Mouse (Mus musculus): ENCODE measurements around the gene Enpp4.

The Enpp4 gene

DNA sequence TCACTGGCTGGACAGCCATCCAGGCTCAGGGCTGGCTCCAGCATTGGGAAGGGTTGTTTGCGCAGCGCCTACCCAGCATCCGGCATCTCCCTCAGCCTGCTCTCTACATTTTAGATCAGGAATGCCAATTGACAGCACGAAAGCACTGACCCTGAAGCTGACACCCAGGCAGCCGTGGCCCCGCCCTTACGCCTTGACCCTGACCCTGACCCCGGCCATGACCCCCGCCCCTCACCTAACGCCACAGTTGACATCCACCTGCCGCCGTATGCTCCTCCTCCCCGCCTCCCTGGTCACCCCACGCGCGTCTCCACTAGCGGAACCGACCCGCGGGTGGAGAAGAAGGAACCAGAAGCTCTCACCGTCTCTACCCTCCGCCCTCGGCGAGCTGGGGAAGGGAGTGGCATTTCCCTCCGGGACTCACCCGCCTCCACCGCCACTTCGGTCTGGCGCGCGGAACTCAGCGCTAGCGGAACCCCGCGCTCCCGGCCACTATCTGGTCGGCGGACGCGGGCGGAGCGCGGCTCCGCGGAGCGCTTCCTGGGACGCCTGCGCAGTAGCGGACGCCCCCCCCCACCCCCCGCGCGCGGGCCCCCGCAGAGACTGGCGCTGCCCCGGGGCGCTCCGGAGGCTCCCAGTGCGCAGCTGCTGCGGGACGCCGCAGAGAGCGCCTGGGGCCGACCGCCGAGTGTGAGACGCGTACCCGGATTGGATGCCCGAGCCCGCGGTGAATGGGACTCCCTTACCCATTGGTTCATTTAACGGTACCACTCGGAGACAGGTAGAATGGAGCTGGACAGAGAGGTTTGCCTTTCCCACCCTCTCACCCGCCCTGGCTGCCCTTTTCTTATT is at the start of gene Enpp4:
Enpp4 (minus strand) TSS at position 523 of the 852 bp plus-strand sequence.
- DNase-seq (ENCODE audit: low spot score in 2 of 2): peak; percentile 67 to 68

DNA sequence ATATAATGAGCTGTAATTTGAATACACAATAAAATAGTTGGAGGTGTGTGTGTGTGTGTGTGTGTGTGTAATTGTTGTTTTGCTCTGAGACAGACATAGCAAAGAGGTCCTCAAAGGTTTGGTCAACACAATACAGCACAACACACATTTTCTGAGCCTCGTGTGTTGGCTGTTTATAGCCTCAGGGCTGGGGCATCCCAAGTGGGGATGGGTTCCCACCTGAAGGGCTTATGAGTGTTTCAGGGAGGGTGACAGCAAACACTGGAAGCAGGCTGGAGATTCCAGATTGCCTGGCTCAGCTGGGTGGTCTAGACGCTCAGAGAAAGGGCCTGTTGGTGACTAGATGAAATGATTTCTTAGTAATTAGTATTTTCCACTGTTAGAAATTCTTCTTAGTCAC is 49.6 kb upstream of the Enpp4 start:
- no peak for DNase-seq (ENCODE audit: low spot score in 2 of 2)

DNA sequence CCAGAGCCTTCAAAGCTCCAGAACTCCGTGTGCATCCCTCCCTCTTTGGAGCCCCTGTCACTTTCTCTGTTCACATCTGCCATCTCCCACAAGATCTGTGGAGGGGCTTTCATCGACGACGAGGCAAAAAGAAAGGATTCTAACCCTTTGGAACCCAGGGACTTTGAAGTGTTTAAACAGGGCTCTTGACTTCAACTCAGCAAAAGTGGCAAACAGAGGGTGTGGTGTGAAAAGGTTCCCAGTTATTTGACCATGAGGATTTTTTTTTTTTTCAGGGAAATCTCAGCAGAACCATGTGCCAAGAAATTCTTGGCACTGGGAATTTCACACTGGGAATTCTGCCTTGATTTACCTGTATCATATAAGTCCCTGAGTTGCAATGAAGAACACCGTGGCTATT is 48.3 kb upstream of the Enpp4 start:
- no peak for DNase-seq (ENCODE audit: low spot score in 2 of 2)

DNA sequence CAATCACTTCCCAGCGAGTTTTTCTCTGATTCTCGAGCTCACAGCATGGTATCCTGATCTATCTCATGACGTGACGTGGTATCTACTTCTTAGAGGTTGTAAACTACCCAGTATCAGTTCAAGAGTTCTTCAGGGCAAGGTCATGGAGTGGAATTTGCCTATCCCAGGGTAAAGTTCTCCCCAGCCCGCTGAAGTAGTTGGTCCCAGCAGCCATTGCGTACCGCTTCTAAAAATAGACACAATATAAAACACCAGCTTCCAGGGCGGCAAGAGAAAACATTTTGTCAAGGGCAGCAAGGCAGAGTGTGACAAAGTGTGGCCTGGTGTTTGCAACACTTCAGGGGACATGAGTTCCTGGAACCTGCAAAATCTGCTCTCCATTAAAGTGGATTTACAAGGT is 46.3 kb upstream of the Enpp4 start:
- DNase-seq (ENCODE audit: low spot score in 2 of 2): no peak

DNA sequence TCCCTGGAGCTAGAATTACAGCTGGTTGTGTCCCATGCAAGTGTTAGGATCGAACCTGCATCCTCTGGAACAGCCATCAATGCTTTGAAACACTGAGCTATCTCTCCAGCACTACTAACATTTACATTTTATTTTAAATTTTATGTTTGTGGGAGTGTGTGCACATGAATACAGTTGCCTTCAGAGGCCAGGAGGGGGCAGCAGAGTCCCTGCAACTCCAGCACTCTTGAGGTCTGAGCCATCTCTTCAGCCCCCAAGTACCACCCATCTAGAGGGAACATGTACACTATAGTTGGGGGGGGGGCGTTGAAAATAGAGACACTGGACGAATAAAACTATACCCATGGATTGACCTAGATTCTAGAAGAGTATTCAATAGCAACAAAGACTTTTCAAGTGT is 45.5 kb upstream of the Enpp4 start:
- peak in 1 of 2 experiments; percentile 11 for DNase-seq (ENCODE audit: low spot score in 2 of 2)

DNA sequence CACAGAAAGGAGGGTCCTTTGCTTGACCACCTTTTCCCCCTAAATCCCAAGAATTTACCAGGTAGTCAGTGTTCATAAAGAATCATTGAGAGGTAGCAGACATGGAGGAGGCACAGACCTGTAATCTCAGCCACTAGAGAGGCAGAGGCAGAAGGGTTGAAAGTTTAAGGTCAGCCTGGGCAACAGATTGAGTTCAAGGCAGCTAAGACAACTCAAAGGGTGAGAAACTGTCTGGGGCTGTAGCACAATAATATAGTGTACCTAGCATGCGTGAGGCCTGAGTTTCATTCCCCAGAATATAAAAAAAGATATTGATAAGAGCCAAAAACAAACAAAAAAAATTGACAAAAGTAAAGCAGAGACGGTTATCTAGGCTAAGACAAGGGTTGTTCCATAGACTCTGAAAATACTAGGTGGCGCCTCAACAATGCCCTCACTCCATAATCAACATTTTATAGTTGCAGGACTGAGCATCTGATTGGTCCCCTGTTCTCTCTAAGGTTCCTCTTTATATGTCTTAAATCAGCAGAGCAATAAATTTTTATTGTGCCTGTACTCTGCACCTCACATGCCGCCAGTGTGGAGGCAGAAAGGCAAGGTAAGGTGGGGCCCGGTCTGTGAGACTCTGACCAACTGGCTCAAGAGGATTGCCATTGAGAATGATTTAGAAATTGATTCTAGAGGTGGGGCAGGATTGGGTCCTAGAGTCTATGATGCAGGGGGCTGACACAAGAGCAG is 42.7 kb upstream of the Enpp4 start:
- no peak for DNase-seq (ENCODE audit: low spot score in 2 of 2)

DNA sequence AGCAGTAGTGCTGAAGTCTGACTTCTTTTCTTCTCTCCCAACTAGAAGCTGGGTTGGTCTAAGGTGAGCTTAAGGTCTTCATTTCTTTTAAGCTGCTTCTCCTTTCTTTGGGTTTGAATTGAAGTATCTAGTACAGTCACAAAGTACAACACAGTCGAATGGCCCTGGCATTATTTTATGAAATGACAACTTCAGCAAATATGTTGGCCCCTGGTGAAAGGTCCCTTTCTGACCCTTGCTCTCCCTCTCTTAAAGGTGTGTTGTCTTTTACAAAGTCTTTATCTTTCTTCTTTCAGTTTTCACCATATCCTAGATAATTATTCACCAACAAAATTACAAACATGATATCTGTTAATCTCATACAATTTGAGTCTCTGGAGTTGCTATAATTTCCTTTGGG is 40.2 kb upstream of the Enpp4 start:
- DNase-seq (ENCODE audit: low spot score in 2 of 2): no peak

DNA sequence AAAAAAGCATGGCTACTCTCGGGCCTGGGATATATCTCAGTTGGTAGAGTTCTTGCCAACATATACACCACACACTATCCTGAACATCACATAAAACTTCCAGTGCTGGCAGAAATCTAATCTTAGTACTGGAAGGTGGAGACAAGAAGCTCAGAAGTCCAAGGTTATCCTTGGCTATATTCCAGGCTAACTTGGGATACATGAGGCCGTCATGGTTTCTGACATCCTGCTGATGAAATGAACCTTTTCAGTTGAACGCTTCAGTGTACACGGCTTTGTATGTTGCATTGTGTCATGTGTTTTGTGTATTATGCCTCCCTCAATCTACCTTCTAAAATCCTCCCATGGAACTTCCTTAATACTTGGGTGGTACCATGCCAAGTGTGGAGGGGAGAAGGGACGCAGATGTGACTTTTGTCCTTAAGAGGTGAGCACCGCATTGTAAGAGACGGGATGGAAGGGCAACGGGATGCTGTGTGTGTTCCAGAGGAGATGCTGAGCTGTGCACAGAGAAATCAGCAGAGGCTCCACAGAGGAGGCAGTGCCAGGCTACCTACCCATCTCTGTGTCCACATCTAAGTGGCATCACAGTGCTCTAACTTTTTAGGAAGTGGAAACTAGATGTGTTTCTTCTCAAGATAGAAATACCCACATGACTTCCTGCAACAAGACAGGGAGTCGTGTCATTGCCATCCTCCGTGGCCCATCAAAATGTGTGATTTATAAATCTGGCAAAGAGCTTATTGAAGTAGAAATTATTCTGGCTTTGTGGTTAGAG is 31.4 kb upstream of the Enpp4 start:
- DNase-seq (ENCODE audit: low spot score in 2 of 2): no peak

DNA sequence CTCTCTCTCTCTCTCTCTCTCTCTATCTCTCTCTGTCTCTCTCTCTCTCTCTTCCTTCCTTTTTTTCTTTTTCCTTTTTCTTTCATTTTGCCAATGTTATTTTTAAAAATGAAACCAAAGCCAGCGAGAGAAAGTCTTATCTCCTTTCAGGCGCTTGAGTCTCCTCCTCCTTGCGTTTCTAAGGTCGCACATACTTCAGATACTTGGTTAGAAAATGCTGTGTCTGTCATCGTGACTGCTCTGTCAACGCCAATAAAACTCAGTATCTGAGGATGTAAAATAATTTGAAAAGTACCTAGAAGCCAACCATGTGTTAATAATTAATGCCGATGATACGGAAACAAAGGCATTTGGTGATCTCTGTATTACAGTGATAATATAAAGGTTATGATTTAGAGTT is 30.4 kb upstream of the Enpp4 start:
- DNase-seq (ENCODE audit: low spot score in 2 of 2): no peak

DNA sequence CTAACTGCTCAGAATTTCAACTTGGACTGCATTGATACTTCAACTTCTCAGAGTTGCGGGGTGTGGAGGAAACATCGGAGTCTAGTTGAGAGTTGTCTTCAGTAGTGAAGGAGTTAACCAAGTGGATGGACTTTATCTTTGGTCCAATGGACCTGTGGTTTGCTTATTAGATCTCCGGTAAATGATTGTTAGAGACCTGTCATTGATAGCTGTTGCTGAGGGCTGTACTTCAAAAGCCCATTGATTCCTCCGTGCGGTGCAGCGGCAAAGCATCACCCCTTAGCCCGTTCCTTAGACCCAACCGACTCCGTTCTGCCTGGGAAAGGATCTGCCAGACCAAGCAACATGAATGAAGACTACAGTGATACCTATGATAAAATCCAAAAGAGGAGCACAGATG is 28.9 kb upstream of the Enpp4 start:
- no peak for DNase-seq (ENCODE audit: low spot score in 2 of 2)

DNA sequence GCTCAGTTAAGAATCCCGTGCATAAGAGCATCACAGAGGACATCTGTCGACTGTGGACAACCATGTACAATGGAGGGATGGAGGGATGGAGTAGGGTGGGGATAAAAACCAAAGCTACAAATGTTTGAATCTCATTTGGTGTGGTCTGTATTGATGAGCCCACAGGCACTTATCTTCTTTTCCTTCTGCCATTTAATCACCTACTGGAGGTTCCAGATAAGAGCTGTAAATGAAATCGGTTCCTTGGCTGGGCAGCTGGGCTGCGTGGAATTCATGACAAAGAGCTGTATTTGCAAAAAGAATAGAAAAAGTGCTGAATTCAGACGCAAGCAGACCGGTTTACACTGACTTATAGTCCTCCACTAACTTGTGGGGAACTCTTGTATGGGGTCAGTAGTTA is 28.5 kb upstream of the Enpp4 start:
- DNase-seq (ENCODE audit: low spot score in 2 of 2): no peak

DNA sequence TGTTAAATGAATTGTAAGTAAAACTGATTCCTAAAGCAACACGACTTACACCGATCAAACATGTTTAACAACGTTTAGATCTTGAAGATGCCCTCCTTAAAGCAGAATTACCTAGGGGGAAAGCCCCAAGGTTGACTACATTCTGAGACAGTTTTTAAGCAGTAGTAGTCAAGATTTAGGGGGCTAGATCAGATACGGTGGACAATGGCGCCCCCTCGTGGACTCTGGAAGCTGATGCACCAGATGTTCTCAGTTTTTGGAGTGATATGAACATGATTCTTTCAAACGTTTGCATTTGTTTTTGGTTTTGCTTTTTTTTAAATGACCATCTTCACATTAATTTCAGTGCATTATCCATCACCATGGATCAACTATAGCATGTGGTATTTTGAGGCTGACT is 24.8 kb upstream of the Enpp4 start:
- peak; percentile 36 to 60 for DNase-seq (ENCODE audit: low spot score in 2 of 2)

DNA sequence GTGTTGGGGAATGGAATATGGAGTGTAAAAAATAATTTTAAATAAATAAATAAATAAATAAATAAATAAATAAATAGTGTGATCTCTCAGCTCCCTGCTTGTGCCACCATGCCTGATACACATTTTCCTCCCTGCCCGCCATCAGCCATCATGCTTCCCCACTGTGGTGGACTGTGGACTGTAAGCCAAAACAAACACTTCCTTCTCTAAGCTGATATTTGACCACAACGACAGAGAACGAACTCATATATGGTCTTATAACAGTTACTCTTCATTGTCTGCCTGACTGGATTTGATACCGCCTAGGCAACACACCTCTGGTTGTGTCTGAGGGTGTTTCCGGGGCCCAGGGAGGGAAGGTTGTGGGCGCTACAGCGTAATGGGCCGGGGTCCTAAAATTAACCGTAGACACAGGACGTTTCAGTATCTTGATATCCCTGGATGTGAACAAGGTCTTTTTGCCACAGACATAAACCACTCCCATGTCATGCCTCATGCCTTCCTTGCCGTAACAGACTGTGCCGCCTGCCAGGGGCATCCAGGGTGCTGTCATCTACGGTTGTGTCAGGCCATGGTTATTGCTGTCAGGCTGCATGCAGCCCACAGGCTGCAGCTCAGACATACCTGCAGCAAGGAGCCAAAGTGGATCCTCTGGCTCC is 23.6 kb upstream of the Enpp4 start:
- no peak for DNase-seq (ENCODE audit: low spot score in 2 of 2)

DNA sequence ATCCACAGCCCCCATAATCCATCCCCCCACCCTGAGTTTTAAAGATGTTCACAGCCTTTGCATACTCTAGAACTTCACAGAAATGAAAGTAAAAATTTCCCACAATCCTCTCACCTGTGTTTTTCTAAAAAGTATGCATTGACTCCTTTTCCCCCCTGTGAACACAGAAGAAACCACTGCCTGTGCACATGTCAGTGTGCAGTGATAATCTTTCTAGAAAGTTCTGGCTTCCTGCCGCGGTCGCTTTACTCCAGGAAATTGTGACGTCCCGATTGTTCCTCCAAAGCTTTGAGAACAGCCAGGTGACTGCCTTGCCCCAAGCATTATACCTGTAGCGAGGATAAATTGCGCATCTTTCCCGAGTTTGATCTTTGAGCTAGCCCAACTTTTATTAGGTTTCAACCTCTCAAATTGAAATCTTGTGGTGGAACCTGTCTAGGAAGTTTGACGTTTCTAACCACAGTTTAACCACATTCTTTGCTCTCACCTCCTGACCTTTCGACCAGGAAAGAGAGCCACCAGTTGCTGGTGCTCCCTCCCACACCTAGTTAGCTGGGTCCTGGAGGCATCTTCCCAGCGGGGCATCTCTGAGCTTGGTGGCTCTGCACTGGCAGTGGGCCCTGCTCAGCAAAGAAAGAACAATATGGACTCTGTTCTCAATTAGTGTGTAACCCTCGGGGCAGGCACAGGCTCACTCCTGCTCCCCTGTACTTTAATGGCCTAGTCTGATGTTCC is 15.9 kb upstream of the Enpp4 start:
- no peak for DNase-seq (ENCODE audit: low spot score in 2 of 2)

DNA sequence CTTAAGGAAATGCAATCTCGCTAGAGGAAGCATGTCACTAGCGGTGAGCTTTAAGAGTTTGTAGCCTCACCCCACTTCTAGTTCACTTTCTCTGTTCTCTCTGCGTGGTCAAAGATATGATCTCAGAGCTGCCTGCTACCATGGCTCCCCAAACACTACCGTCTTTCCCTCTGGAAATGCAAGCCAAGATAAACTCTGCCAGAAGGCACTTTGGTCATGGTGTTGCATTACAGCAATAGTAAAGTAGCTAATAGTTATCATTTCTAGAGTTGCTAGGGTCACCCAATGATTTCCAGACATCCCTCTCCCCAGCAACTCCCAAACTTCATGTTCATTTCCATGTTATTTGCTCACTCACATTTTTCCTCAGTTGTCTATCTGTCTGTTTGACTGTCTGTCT is 12.6 kb upstream of the Enpp4 start:
- DNase-seq (ENCODE audit: low spot score in 2 of 2): no peak

DNA sequence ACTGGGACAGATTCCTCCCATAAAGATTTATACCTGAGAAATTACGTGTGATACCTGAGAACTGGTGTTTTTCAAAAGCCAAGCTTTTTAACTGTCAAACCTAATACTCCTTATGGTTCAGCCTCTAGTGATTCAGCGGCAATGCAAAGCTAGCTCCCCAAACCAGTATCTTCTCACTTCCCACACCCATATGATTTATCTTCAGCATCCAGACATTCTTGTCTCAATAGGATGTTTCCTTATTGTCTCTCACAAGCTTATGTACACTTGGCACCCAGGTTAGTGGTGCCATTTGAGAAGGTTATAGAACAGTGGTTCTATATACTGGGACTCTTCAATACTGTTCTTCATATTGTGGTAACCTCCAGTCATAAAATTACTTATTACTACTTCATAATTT is 12.1 kb upstream of the Enpp4 start:
- no peak for DNase-seq (ENCODE audit: low spot score in 2 of 2)

DNA sequence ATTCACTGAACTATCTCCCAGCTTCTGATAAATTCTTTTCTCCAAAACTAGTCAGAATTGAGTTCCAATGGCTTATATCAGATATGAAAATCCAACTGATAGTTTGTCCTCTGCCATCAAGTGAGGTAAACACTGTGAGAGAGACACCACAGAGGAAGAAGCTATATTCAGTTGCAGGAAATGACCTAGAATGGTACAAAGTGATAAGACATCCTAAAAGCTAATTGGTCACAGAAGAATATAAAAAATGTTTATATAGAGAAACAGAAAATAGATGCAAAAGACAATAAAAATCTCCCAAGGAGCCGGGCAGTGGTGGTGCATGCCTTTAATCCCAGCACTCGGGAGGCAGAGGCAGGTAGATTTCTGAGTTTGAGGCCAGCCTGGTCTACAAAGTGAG is 11.0 kb upstream of the Enpp4 start:
- DNase-seq (ENCODE audit: low spot score in 2 of 2): no peak

DNA sequence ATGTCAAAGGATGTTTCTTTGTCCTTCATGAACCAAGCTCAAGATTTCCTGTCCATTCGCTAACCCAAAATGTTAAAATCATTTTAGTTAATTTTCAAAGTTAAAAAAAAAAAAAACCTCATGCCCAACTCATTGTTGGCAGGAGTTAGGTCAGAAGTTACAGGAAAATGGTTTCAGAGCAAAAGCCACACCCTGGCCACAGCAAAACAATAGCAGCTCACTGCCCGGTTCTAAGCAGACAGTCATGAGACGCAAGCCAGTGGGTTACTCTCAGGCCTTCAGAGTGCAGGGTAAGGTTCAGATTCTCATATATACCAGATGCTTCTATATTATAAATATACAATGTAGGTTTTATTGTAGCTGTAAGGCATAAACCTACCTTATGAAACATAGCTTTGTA is 2.7 kb upstream of the Enpp4 start:
- no peak for DNase-seq (ENCODE audit: low spot score in 2 of 2)

DNA sequence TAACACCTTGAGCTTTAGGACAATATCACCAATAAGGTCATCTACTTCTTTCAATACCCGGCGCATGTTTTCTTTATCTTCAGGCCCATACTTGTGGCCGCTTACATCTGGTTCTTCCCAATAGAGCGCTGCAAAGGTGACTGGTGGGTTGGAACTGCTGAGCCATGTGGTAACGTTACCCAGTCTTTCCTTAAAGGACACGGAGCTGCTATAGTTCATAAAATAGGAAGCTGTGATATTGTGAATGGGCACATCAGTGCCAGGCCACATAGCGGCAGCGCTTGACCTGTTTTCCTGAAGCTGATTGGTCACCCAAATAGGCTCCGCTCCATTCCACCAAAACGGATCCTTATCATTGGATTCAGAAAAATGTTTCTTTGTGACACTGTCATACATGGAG is 3.6 kb downstream of the Enpp4 start:
- DNase-seq (ENCODE audit: low spot score in 2 of 2): no peak

DNA sequence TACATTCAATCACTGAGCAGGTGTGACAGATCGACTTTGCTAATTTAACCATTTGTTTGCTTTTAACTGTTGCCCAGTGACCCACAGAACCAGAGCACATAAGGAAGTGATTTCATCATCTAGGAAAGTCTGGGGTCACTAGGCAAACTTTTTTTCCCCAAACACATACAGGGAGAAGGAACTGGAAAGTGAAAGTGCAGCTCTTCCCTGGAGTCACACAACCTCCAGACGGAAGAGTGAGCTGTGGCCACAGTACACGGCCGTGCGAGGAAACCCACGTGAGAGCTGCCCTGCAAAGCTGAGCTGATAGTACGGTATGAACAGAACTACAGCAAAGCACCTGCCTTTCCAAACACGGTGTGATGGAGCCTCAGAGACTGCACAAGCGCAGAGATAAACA is 4.7 kb downstream of the Enpp4 start:
- no peak for DNase-seq (ENCODE audit: low spot score in 2 of 2)

DNA sequence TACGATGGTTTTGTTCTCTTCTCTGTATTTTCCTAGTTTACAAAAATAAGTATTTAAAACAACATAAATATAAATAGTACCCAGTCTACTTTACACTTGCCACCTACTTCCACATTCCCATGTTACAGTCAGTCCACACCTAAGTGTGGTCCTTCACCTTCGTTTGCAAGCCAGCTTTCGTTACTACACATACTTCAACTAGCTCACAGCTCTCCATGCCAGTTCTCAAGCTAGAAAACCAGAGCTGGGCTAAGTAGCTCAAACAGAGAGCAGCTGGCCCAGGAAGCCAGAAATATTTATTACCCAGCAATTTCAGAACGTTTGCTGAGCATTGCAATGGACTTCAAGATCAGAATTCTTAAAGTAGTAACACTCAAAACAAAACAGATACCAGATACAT is 5.1 kb downstream of the Enpp4 start:
- no peak for DNase-seq (ENCODE audit: low spot score in 2 of 2)

All from spleen, postnatal 14 days (tissue).